Mouse (Mus musculus): ENCODE measurements at regions not wholly inside any gene's neighbourhood (a gene's known extent, or its start where the extent isn't known, plus 50 kb on each side); places are given as distances from the start of the nearest gene placed in this dataset.
"Not testable (repeated sequence)": the region's sequence is repeated elsewhere in the genome, so short reads cannot be mapped to it uniquely, and the experiment has no call there.

GRCm38 (mm10) chr11:26708636-26709035 lies 114.8 kb upstream of the Vrk2 start:
- in situ Hi-C loops (cut with MboI; ENCODE audit: low pct_unique_long_range_greater_than_20kb), result no loop called here
- ChIA-PET CTCF (no interaction called here), POLR2A (no interaction called here)
- ATAC-seq (no peak), DNase-seq (ENCODE audit: low read depth, low spot score) (no peak)
- no peaks in the 10 kb centered on the region for H3K27me3 ChIP-seq
- TF ChIP-seq CTCF (IDR thresholded peaks at IDR 0.05), result no peak

GRCm38 (mm10) chr11:26683850-26684249 lies 90.1 kb upstream of the Vrk2 start:
- no peak for DNase-seq (ENCODE audit: low read depth, low spot score)
- in situ Hi-C loops (cut with MboI; ENCODE audit: low pct_unique_long_range_greater_than_20kb), result no loop called here
- ATAC-seq, result no peak
- peaks cover 28% of the 10 kb centered on the region for H3K27me3 ChIP-seq
- no peak for TF ChIP-seq CTCF (IDR thresholded peaks at IDR 0.05)
- ChIA-PET CTCF (no interaction called here), POLR2A (no interaction called here)

GRCm38 (mm10) chr11:26667251-26667650 lies 73.5 kb upstream of the Vrk2 start:
- TF ChIP-seq CTCF (IDR thresholded peaks at IDR 0.05), result no peak
- DNase-seq (ENCODE audit: low read depth, low spot score) (no peak), ATAC-seq (no peak)
- ChIA-PET CTCF (no interaction called here), POLR2A (no interaction called here)
- in situ Hi-C loops (cut with MboI; ENCODE audit: low pct_unique_long_range_greater_than_20kb), result no loop called here
- H3K27me3 ChIP-seq, result peaks cover 3% of the 10 kb centered on the region

GRCm38 (mm10) chr11:26660878-26661277 lies 67.1 kb upstream of the Vrk2 start:
- no peak for TF ChIP-seq CTCF (IDR thresholded peaks at IDR 0.05)
- DNase-seq (ENCODE audit: low read depth, low spot score), result no peak
- H3K27me3 ChIP-seq, result no peaks in the 10 kb centered on the region
- ChIA-PET CTCF (no interaction called here), POLR2A (no interaction called here)
- in situ Hi-C loops (cut with MboI; ENCODE audit: low pct_unique_long_range_greater_than_20kb), result no loop called here
- no peak for ATAC-seq

GRCm38 (mm10) chr11:26649165-26649564 lies 55.4 kb upstream of the Vrk2 start:
- peaks cover 13% of the 10 kb centered on the region for H3K27me3 ChIP-seq
- ATAC-seq; CTCF ChIA-PET; POLR2A ChIA-PET; in situ Hi-C loops (cut with MboI; ENCODE audit: low pct_unique_long_range_greater_than_20kb); DNase-seq (ENCODE audit: low read depth, low spot score): not testable (repeated sequence)

Measured in Patski (cell line).